Mouse (Mus musculus) A20 (cell line): ENCODE data around the gene Ackr2.

Experiments used
- DNase-seq: peaks from one replicate; pipeline ENCODE4 v3.0.0-alpha.2; 2011; ENCODE audit warnings: low read depth, low spot score

Gene Ackr2

GRCm38 (mm10) chr9:121916102-121916501, 17.9 kb downstream of the Ackr2 start, which contains the start of gene Cyp8b1:
Gene Cyp8b1 (minus strand): TSS chr9:121916305.
- no peak for DNase-seq

DNA sequence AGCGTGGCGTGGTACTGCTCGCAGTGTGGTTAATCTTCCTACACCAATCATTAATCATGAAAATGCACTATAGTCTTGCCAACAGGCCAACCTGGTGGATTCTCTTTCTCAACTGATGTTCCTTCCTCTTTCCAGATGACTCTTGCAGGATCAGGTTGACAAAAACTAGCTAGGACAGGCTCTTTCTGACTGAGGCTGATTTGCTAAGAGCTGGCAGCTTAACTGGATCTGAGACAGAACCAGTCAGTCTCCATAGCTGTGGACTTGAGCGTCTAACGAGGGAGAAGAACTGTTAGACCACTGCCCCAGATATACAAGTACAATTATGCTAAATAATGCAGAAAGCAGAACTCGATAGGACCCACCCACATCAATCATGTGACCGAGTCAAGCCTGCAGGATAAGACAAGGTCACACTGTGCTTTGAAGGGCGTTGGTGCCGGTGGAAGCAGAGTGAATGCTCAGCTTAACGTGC, 20.9 kb downstream of the Ackr2 start:
- peak; percentile 86 for DNase-seq

DNA sequence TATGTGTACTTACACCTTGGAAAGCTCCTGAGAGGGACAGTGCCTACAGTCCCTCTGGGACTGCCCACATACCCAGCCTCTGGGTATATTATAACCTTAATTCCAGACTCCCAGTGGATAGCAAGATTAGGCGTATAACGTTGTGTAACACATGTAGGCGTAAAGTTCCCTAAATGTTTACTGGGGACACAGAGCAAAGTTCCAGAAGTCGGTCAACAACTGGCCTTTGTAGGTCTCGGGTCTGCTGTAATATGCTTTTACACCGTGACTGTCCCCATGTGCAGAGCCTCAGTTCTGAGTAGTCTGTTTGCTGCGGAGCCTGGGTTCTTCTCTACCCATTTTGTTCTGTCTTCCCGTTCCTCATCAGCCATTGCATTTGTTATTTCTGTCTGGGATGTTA, 25.3 kb downstream of the Ackr2 start:
- no peak for DNase-seq

DNA sequence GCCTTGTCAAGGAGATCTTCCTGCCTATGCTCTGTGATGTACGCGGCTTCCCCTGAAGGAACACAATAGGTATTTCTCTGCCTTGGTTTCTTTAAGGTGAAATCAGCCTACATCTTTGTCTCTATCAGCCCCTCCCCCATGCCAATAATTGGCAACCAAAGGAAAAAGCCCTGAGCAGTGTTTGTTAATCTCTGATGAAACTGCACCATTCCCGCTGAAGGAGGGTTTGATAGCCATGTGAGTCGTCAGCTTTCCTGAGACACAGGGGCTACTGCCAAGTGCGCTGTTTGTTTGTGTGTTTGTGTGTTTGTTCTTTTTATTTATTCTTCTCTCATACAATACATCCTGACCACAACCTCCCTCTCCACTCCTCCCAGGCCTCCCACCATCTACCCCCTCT, 25.8 kb downstream of the Ackr2 start:
- no peak for DNase-seq

DNA sequence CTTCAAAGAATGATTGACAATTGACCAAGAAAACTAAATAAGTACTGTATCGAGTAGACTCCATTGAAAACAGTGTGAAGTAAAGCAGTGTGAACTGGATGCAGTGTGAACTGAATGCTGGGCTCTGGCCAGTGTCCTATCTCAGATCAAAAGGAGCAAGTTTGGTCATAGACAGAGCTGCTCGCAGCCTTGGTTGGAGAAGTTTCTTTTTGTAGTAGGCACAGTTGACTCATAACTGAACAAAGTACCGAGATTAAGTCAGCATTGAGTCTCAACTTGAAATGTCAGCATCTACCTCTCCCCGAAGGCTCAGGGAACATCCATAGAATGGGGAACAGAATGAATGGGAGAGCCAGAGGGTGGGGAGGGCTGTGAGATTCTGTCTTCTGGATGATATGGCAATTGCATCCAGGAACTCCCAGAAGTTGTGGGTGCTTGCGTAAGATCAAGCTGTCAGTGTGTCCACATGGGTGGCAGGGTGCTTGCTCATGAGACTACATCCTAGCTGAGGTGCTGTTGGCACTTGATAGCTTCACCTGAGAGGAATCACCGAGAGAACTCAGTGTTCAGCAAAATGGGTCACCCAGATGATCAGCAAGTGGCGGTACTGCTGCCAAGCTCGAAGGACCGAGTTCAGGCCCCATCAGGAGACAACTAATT, 26.9 kb downstream of the Ackr2 start:
- peak; percentile 59 for DNase-seq

GRCm38 (mm10) chr9:121925959-121926358, 27.8 kb downstream of the Ackr2 start:
- no peak for DNase-seq

DNA sequence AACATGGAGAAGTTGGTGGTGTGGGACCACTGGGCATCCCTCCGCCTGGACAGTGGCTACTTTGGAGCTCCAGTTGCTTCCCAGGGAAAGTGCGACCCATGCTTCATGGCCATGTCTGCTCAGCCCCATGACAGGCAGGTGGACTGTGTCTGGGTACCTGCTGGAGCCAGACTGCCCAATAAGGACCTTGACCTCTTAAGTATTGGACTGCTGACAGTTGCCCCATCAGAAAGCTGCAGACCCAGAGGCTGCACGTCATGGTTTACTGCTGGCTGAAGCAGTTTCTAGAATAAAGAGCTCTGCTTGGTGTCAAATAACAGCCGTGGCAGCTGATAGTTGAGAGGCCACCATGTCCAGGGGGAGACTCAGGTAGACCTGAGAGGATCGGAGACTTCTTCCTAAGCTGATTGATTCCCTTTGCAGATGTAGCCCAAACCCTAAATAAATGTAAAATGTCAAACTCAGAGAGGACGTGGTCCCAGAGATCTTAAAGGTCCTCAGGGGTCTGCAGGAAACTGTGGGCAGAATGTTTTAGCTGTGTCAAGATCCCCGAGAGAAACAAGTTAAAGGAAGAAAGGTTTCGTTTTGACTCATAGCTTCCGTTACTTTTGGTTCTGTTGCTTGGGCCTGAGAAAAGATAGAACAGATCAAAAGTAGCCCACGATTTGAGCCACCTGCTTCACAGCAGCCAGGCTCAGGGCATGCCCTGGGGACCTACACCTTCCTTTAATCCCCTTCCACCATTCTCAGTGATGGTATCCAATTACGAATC, 28.7 kb downstream of the Ackr2 start:
- DNase-seq: peak; percentile 86

- peak; percentile 55 for DNase-seq
Measured at GRCm38 (mm10) chr9:121927721-121928120, 29.6 kb downstream of the Ackr2 start.

- peak; percentile 92 for DNase-seq
Measured at GRCm38 (mm10) chr9:121928498-121928897, 30.3 kb downstream of the Ackr2 start.

- no peak for DNase-seq
Measured at GRCm38 (mm10) chr9:121934856-121935255, 36.7 kb downstream of the Ackr2 start.

GRCm38 (mm10) chr9:121936952-121937351, 38.8 kb downstream of the Ackr2 start:
- DNase-seq: no peak

GRCm38 (mm10) chr9:121937451-121937864, 39.3 kb downstream of the Ackr2 start:
- DNase-seq: peak; percentile 35

- peak; percentile 59 for DNase-seq
Measured at GRCm38 (mm10) chr9:121937944-121938355, 39.8 kb downstream of the Ackr2 start.

GRCm38 (mm10) chr9:121943005-121943404, 44.9 kb downstream of the Ackr2 start:
- peak; percentile 88 for DNase-seq

GRCm38 (mm10) chr9:121943628-121944027, 45.5 kb downstream of the Ackr2 start:
- DNase-seq: peak; percentile 45

DNA sequence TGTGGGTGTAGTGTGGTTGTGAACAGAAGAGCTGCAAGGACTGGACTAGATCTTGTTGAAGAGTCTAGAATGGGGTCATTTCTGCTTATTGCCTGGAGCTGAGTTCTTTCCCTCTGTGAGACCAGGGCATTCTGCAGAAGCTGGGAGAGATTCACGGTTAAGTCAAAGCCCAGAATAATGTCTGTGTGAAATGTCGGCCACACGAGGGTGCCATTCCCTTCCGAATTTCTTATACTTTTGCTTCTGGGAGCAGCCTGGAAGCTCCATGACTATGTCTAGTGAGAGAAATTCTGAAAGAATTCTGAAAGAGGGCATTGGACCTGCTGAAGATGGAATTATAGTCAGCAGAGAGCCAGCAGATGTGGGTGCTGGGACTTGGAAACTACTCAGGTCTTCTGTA, 49.6 kb downstream of the Ackr2 start:
- DNase-seq: peak; percentile 41

DNA sequence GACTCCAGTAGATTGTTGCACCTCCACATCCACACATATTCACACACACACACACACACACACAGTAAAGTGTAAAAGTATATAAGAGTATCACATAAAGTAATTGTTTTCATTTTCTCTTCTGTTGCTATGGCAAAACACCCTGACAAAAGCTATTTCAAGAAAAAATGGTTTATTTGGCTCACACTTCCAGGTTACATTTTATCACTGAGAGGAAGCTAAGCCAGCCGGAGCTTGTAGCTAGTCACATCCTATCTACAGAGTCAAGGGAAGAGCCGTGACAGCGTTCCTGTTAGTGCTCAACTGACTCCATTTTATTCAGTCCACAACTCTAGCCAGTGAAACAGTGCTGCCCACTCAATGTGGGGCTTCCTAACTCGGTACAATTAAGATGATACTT, 50.3 kb downstream of the Ackr2 start:
- no peak for DNase-seq

GRCm38 (mm10) chr9:121950418-121951113, 52.4 kb downstream of the Ackr2 start, which contains the start of gene Fam198a:
Gene Fam198a (plus strand): TSS chr9:121950988.
- DNase-seq: no peak

DNA sequence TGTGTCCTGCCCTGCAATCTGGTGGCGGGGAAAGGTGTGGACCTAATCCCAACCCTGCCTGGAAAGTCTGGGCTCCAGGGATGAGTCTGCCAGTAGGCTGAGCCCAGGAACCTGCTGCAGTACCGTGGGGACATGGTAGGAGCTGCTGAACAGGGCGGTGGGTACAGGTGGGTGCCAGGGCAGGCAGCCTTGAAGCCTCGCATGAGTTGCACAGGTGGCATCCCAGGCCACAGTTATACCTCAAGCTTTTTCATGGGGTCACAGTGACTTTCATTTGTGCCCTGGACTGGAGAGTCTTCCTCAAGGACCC, 52.9 kb downstream of the Ackr2 start:
- DNase-seq: no peak

DNA sequence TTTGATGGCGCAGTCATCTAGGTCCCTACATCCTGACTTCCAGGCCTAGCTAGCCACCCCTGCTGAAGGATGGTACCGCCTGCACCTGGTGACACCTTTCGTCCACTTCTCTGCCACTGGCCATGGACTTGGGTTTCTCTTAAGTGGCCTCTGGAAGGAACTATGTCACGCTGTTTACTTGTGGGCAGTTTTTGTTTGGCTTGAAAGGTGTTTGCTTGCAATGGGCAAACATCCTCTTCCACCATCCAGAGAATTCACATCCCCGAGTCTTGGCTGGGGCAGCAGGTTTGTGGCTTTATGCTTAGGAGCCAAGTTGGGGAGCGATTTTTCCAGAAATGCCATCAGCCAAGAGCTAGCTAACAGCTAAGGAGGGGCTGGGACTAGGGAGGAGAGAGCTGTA, 54.4 kb downstream of the Ackr2 start:
- DNase-seq: no peak

GRCm38 (mm10) chr9:121959966-121960635, 61.9 kb downstream of the Ackr2 start:
- DNase-seq: no peak
